Mouse (Mus musculus): ENCODE measurements at regions not wholly inside any gene's neighbourhood (a gene's known extent, or its start where the extent isn't known, plus 50 kb on each side); places are given as distances from the start of the nearest gene placed in this dataset.

GRCm38 (mm10) chr14:61688666-61689065 is 81.4 kb downstream of the Kcnrg start:
- no peak for TF ChIP-seq CTCF (IDR thresholded peaks at IDR 0.05; ENCODE audit: low read depth)
- TF ChIP-seq EP300 (optimal IDR thresholded peaks at IDR 0.05), result no peak

All from stomach, postnatal 0 days (tissue).